15 mouse cellular contexts compared by ENCODE assay signal in genomic region chr9:111804931-111805330, GRCm38 (mm10).
DNase-seq lines count a peak whose midpoint lies in the region.
"Had no signal": no experiment of that assay in that cellular context is flagged by ENCODE, and none has a peak within 500 bp of the region (broad histone marks: within the 10 kb centered on the region; RNA-seq: fewer than 3 reads in every experiment).

No protein-coding gene starts in this region.

- no peaks in the 10 kb centered on the region for H3K27me3 ChIP-seq in limb, embryonic 10.5 days (ENCODE audit: low read depth, poor library complexity, severe bottlenecking)
- H3K27me3 ChIP-seq: forebrain, embryonic 15.5 days; heart, embryonic 12.5 days; neural tube, embryonic 12.5 days had no signal

- WGBS in limb, embryonic 10.5 days, result 92% methylated on average over 6 of the region's 6 CpGs

- H3K36me3 ChIP-seq in limb, embryonic 10.5 days, result no peaks in the 10 kb centered on the region
- H3K36me3 ChIP-seq: forebrain, embryonic 15.5 days; heart, embryonic 12.5 days; hindbrain, embryonic 10.5 days; neural tube, embryonic 12.5 days had no signal

- H3K4me1 ChIP-seq in limb, embryonic 10.5 days, result no peaks in the 10 kb centered on the region
- H3K4me1 ChIP-seq: forebrain, embryonic 15.5 days; heart, embryonic 12.5 days; hindbrain, embryonic 10.5 days; neural tube, embryonic 12.5 days had no signal

- no peak overlapping the region for H3K27ac ChIP-seq in limb, embryonic 10.5 days
- H3K27ac ChIP-seq: forebrain, embryonic 15.5 days; hindbrain, embryonic 10.5 days; left cerebral cortex, adult 2 months; neural tube, embryonic 12.5 days had no signal

- H3K4me3 ChIP-seq in limb, embryonic 10.5 days, result no peak overlapping the region
- H3K4me3 ChIP-seq: forebrain, embryonic 15.5 days; heart, embryonic 12.5 days; hindbrain, embryonic 10.5 days; left cerebral cortex, adult 2 months; neural tube, embryonic 12.5 days had no signal

- H3K9me3 ChIP-seq in limb, embryonic 10.5 days (replicated peaks), result no peaks in the 10 kb centered on the region
- H3K9me3 ChIP-seq: forebrain, embryonic 15.5 days; heart, embryonic 12.5 days; hindbrain, embryonic 10.5 days; neural tube, embryonic 12.5 days had no signal

- DNase-seq in heart, postnatal 4 days, result peak; percentile 29
- no peak for DNase-seq in heart, adult 8-10 months (ENCODE audit: low spot score)
- peak; percentile 6 to 21 for DNase-seq in lung, adult 18-20 months
- DNase-seq in lung, postnatal 14 days, result no peak
- DNase-seq in cerebellum, adult 18-20 months, result peak; percentile 37 to 43
- DNase-seq in cerebellum, postnatal 25 days, result peak; percentile 63 to 75
- no peak for DNase-seq in frontal cortex, postnatal 10 days (ENCODE audit: low spot score in 2 of 2)
- DNase-seq in limb, embryonic 10.5 days (ENCODE audit: low spot score), result no peak
- DNase-seq: adrenal gland, adult 8-10 months; gastrocnemius, postnatal 10 days had no signal

Comparison
In these comparisons a context has a peak if more than half of its experiments do, and no peak if none do; other contexts are left out.
1. DNase-seq: peak in heart, postnatal 4 days (single experiment), lung, adult 18-20 months (2 of 2), cerebellum, adult 18-20 months (2 of 2) and cerebellum, postnatal 25 days (2 of 2); none in heart, adult 8-10 months (single experiment), lung, postnatal 14 days (single experiment), frontal cortex, postnatal 10 days (0 of 2) and limb, embryonic 10.5 days (single experiment).